Mouse (Mus musculus): Measurements from ENCODE around the gene Klf3. TPM values are rescaled to one million over a fixed set of nuclear protein-coding genes. Genes with fewer than 3 reads are reported as not detected.

The Klf3 gene
- 74.5 and 79.0 TPM in 2 replicates for total RNA-seq (2023)

DNA sequence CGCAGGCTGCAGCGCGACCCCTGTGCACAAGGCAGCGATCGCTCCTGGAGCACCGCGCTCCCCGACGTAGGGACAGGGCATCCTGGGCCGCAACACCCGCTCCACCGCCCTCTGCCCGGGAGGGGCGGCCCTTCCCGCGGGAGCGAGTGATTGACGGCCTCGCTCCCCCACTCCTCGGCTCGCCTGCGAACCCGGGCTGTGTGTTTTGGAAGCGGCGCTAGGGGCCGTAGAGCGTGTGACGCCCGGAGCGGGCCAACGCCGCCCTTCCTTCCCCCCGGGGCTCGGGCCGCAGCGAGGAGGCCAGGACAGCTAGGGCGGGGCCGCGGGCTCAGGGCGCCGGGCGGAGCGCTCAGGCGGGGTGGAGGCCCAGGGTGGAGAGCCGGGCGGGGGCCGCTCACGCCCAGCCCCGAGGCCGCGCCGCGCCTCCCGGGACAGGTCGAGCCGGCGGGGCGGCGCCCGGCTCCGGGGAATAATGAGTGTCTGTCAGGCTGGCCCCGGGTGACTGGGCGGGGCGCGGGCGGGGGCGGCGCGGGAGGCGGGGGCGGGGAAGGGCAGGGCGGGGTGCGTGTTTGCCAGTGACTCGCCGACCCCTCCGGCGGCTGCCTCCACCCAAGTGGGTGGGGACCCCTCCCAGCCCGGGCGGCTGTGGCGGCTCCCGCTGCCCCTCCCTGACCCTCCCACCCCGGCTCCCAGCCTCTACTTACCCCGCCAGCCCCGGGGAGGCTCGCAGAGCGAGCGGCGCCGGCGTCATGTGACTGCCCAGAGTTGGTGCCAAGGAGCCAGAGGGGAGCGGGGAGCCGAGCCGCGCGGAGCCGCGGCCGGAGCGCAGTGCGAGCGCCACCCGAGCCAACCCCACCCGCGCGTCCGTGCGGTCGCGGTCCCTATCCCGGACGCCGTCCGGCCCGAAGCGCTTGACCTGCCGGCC, at the start of gene Klf3:
TSS of gene Klf3 (plus strand) at position 594 of the 925 bp plus-strand sequence.

Other genes starting within 250 kb of the Klf3 start
- gene Tlr1, start 130.2 kb downstream of the Klf3 start, total RNA-seq (2023), result 4.7 and 7.7 TPM in 2 replicates
- gene Tlr6, start 156.7 kb downstream of the Klf3 start, total RNA-seq (2023), result 29.2 and 31.5 TPM in 2 replicates
- 14.9 and 28.9 TPM in 2 replicates for gene Fam114a1, start 166.7 kb downstream of the Klf3 start, total RNA-seq (2023)